Mouse (Mus musculus) liver, embryonic 11.5 days (tissue): ENCODE measurements around the gene Tmco5. TPM values are rescaled to one million over a fixed set of nuclear protein-coding genes. Genes with fewer than 3 reads are reported as not detected.

Experiments used
- ATAC-seq: fragments of 200-750 bp; cut with Nextera tagmentation; replicated peaks from 2 replicates; pipeline ENCODE4 v1.8.0; 2017; ENCODE audit warnings: moderate number of reproducible peaks, mild to moderate bottlenecking, moderate TSS enrichment, moderate library complexity; ENCODE audit not compliant: low FRiP score
- DNase-seq: peaks from one replicate; pipeline ENCODE4 v3.0.0-alpha.2; 2017; ENCODE audit warnings: low spot score
- H3K27ac ChIP-seq: fragments of 300-500 bp; sonication (generic); 2 replicates; pipeline ENCODE4 v1.5.1; 2014; ENCODE audit warnings: mild to moderate bottlenecking, low read depth, low read length, control low read depth
- H3K27me3 ChIP-seq: fragments of 300-500 bp; sonication (generic); replicated peaks from 2 replicates; pipeline ENCODE4 v1.6.1; 2014; ENCODE audit warnings: low read length, mixed read lengths; ENCODE audit not compliant: control insufficient read depth, insufficient read depth
- H3K36me3 ChIP-seq: fragments of 300-500 bp; sonication (generic); 2 replicates; pipeline ENCODE4 v1.6.1; 2014; ENCODE audit warnings: mild to moderate bottlenecking, low read length, moderate library complexity, mixed read lengths; ENCODE audit not compliant: control insufficient read depth, insufficient read depth
- H3K4me1 ChIP-seq: fragments of 300-500 bp; sonication (generic); replicated peaks from 2 replicates; pipeline ENCODE4 v1.6.1; 2014; ENCODE audit warnings: low read length, mixed read lengths; ENCODE audit not compliant: control insufficient read depth, insufficient read depth
- H3K4me2 ChIP-seq: fragments of 300-500 bp; sonication (generic); 2 replicates; pipeline ENCODE4 v1.6.1; 2014; ENCODE audit warnings: mild to moderate bottlenecking, control low read depth, moderate library complexity
- H3K4me3 ChIP-seq: fragments of 300-500 bp; sonication (generic); 2 replicates; pipeline ENCODE4 v1.5.1; 2014; ENCODE audit warnings: low read depth, low read length, control low read depth
- H3K9ac ChIP-seq: fragments of 300-500 bp; sonication (generic); 2 replicates; pipeline ENCODE4 v1.6.1; 2014; ENCODE audit warnings: low read depth, low read length, control low read depth
- H3K9me3 ChIP-seq: fragments of 300-500 bp; sonication (generic); 2 replicates; pipeline ENCODE4 v1.6.1; 2016; ENCODE audit warnings: low read length, inconsistent platforms, mixed read lengths; ENCODE audit not compliant: control insufficient read depth
- WGBS: fragments of 180-500 bp; shearing (Covaris S2); extraction: QIAGEN DNeasy Blood & Tissue Kit; methylation state at CpG from one replicate; pipeline ENCODE4 v1.1.7; 2014; 5-methylcytosine and 5-hydroxymethylcytosine counted together
- polyA plus RNA-seq: library from polyadenylated mRNA; unstranded; fragments of >200 nt; fragmentation: Nextera tagmentation; extraction: Ambion mirVana; gene quantifications from 2 replicates; pipeline ENCODE4 v1.2.1, GENCODE M21; 2014

Gene Tmco5
- polyA plus RNA-seq = not detected in 2 replicates

- Histone ChIP-seq H3K9me3 (no peaks in the 10 kb centered on the region), H3K9ac (no peak within 1 kb of the TSS), H3K4me1 (no peaks in the 10 kb centered on the region), H3K4me2 (no peak within 1 kb of the TSS), H3K27ac (no peak within 1 kb of the TSS), H3K4me3 (no peak within 1 kb of the TSS), H3K36me3 (no peaks in the 10 kb centered on the region), H3K27me3 (no peaks in the 10 kb centered on the region)
- ATAC-seq (no peak), DNase-seq (no peak)
- 83% methylated on average over 3 of the region's 3 CpGs for WGBS
Observed at GRCm38 (mm10) chr2:116878391-116878790, at the start of gene Tmco5. Gene Tmco5, plus strand, starts transcription at chr2:116878691.

GRCm38 (mm10) chr2:116831863-116832262 lies 46.6 kb upstream of the Tmco5 start:
- Histone ChIP-seq H3K4me3 (no peak overlapping the region), H3K4me1 (no peaks in the 10 kb centered on the region), H3K4me2 (no peak overlapping the region), H3K27me3 (no peaks in the 10 kb centered on the region), H3K9ac (no peak overlapping the region), H3K36me3 (no peaks in the 10 kb centered on the region), H3K27ac (no peak overlapping the region), H3K9me3 (no peaks in the 10 kb centered on the region)
- DNase-seq (no peak), ATAC-seq (no peak)
- 69% methylated on average over 11 of the region's 11 CpGs for WGBS

DNA sequence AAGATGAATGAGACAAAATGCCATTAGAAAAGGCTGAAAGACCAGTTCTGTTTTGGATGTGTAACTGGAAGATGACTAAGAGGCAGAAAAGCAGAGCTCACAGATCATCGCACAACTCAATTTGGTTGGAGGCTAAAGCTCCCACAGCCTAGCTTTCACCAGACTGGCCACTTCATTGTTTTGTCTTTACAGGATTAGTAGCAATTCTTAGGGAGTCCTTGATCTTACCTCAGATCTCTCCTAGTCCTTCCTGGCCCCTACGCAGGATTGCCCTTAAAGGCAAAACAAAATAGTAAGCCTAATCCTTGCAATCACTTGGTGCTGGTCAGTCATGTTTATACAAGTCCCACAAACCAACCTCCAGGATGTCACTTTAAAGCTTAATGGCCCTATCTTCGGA lies 40.7 kb upstream of the Tmco5 start:
- Histone ChIP-seq H3K27ac (no peak overlapping the region), H3K4me2 (no peak overlapping the region), H3K27me3 (no peaks in the 10 kb centered on the region), H3K4me1 (no peaks in the 10 kb centered on the region), H3K36me3 (no peaks in the 10 kb centered on the region), H3K4me3 (no peak overlapping the region), H3K9ac (no peak overlapping the region), H3K9me3 (no peaks in the 10 kb centered on the region)
- no peak for ATAC-seq
- no peak for DNase-seq
- 69% methylated on average over 3 of the region's 3 CpGs for WGBS

DNA sequence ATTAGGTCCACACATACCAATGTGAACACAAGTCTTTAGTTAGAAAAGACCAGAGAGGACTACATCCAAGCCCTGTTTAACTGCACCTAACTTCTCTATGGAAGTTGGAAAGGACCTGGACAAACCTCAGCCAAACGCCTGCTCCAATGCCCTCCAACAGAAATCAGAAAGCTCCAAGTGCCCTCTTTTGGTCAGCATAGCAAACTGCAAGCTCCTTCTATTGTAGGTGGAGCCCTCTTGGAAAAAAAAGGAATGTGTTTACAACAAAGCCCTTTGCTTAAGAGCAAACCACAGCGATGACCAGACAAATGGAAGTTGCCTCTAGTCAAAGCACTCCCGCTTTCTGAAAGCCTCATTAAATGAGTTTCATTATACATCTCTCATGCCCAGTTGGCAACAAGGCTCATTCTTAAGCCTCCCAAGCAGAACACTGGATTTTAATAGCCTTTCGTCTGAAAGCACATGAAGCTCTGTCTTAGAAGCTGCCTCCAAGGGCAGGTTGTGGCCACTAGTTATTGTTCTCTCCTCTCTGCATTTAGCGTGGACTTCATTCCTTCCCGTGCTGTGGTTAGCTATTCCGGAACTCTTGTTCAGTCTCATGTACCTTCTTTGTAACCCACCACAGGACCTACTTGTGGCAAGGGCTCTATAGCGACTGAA lies 39.8 kb upstream of the Tmco5 start:
- no peaks in the 10 kb centered on the region for H3K27me3 ChIP-seq
- no peak for ATAC-seq
- H3K9ac ChIP-seq = no peak overlapping the region
- no peaks in the 10 kb centered on the region for H3K4me1 ChIP-seq
- H3K4me2 ChIP-seq = no peak overlapping the region
- H3K27ac ChIP-seq = no peak overlapping the region
- no peak overlapping the region for H3K4me3 ChIP-seq
- 44% methylated on average over 8 of the region's 8 CpGs for WGBS
- DNase-seq = no peak
- no peaks in the 10 kb centered on the region for H3K36me3 ChIP-seq
- no peaks in the 10 kb centered on the region for H3K9me3 ChIP-seq

GRCm38 (mm10) chr2:116849980-116850636 lies 28.4 kb upstream of the Tmco5 start:
- DNase-seq = no peak
- H3K4me3 ChIP-seq = no peak overlapping the region
- H3K4me1 ChIP-seq = no peaks in the 10 kb centered on the region
- H3K36me3 ChIP-seq = no peaks in the 10 kb centered on the region
- H3K9me3 ChIP-seq = no peaks in the 10 kb centered on the region
- no peak overlapping the region for H3K27ac ChIP-seq
- H3K4me2 ChIP-seq = no peak overlapping the region
- 72% methylated on average over 20 of the region's 20 CpGs for WGBS
- no peak overlapping the region for H3K9ac ChIP-seq
- ATAC-seq = no peak
- H3K27me3 ChIP-seq = no peaks in the 10 kb centered on the region

DNA sequence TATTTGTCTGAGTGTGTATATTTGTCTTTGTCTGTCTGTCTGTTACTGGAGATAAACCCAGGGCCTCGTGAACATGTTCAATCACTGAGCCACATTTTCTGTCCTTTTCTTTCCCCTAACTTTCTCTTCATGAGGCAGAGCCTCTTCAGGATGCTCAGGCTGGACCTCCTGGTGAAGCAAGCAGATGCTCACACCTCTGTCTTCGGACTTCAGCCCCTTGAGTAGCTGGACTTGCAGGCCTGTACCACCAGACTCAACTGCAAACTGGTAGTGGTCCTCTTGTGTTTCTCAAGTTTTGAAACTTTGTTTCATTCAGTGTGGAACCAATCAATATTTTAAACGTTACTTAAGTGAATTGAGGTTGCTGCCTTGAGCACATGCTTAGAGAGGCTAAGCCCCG lies 27.1 kb upstream of the Tmco5 start:
- H3K27ac ChIP-seq = no peak overlapping the region
- no peak overlapping the region for H3K4me3 ChIP-seq
- DNase-seq (no peak), ATAC-seq (no peak)
- no peaks in the 10 kb centered on the region for H3K9me3 ChIP-seq
- no peak overlapping the region for H3K4me2 ChIP-seq
- no peaks in the 10 kb centered on the region for H3K4me1 ChIP-seq
- no peaks in the 10 kb centered on the region for H3K36me3 ChIP-seq
- H3K27me3 ChIP-seq = no peaks in the 10 kb centered on the region
- 74% methylated on average over 4 of the region's 4 CpGs for WGBS
- no peak overlapping the region for H3K9ac ChIP-seq

GRCm38 (mm10) chr2:116852249-116852648 lies 26.2 kb upstream of the Tmco5 start:
- H3K9ac ChIP-seq = no peak overlapping the region
- DNase-seq (no peak), ATAC-seq (no peak)
- H3K9me3 ChIP-seq = no peaks in the 10 kb centered on the region
- H3K4me3 ChIP-seq = no peak overlapping the region
- no peak overlapping the region for H3K27ac ChIP-seq
- H3K4me2 ChIP-seq = no peak overlapping the region
- no peaks in the 10 kb centered on the region for H3K27me3 ChIP-seq
- H3K4me1 ChIP-seq = no peaks in the 10 kb centered on the region
- WGBS = 67% methylated on average over 5 of the region's 5 CpGs
- H3K36me3 ChIP-seq = no peaks in the 10 kb centered on the region

- 76% methylated on average over 6 of the region's 6 CpGs for WGBS
- no peak overlapping the region for H3K4me2 ChIP-seq
Observed at GRCm38 (mm10) chr2:116858703-116859102, 19.8 kb upstream of the Tmco5 start.

More at GRCm38 (mm10) chr2:116858703-116859102, 19.8 kb upstream of the Tmco5 start:
- Histone ChIP-seq H3K36me3 (no peaks in the 10 kb centered on the region), H3K4me3 (no peak overlapping the region), H3K27me3 (no peaks in the 10 kb centered on the region), H3K4me1 (no peaks in the 10 kb centered on the region), H3K27ac (no peak overlapping the region), H3K9ac (no peak overlapping the region), H3K9me3 (no peaks in the 10 kb centered on the region)
- DNase-seq (no peak), ATAC-seq (no peak)
